Mouse (Mus musculus) CH12.LX (cell line): ENCODE measurements at regions not wholly inside any gene's neighbourhood (a gene's known extent, or its start where the extent isn't known, plus 50 kb on each side); places are given as distances from the start of the nearest gene placed in this dataset.

Experiments
- DNase-seq: peaks from one replicate; pipeline ENCODE4 v3.0.0-alpha.2; 2013; ENCODE audit errors: extremely low read depth
- H3K27ac ChIP-seq: 2 replicates; pipeline ENCODE4 v1.5.1; 2012; ENCODE audit warnings: low read depth, mild to moderate bottlenecking, control low read depth, moderate library complexity; ENCODE audit not compliant: insufficient read depth
- H3K27me3 ChIP-seq: replicated peaks from 2 replicates; pipeline ENCODE3; 2012; ENCODE audit warnings: inconsistent platforms
- H3K36me3 ChIP-seq, 2 experiments: replicated peaks in 1 of 2; 2 replicates each; pipeline versions ENCODE3 to v1.6.1; 2012; ENCODE audit warnings: inconsistent platforms in 1 of 2, low read length in 1 of 2, mild to moderate bottlenecking in 1 of 2, mixed read lengths in 1 of 2, moderate library complexity in 1 of 2; ENCODE audit not compliant: control insufficient read depth in 1 of 2, insufficient read depth in 1 of 2
- H3K4me1 ChIP-seq, 2 experiments: 2 replicates each; pipeline ENCODE4 v1.6.1; 2012; ENCODE audit warnings: inconsistent platforms in 1 of 2, moderate library complexity in 1 of 2; ENCODE audit not compliant: insufficient read depth in 2 of 2, control insufficient read depth in 1 of 2
- H3K4me2 ChIP-seq: 2 replicates; pipeline ENCODE4 v1.6.1; 2012; ENCODE audit warnings: low read depth, mild to moderate bottlenecking, control low read depth; ENCODE audit not compliant: poor library complexity, insufficient read depth, severe bottlenecking
- H3K4me3 ChIP-seq, 3 experiments: fragments of 150-350 bp in 1 of 3; sonication (generic) in 1 of 3; replicated peaks in 1 of 3; 2 replicates each; pipeline versions ENCODE3 to v1.5.1; 2011 to 2012; ENCODE audit warnings: low read depth in 2 of 3, low read length in 2 of 3, mild to moderate bottlenecking in 2 of 3, moderate library complexity in 2 of 3, control low read depth in 1 of 3, improper control_type of control experiment in 1 of 3, inconsistent platforms in 1 of 3, mixed read lengths in 1 of 3; ENCODE audit not compliant: poor library complexity in 1 of 3
- H3K79me2 ChIP-seq: replicated peaks from 2 replicates; pipeline ENCODE4 v1.6.1; 2012; ENCODE audit warnings: mild to moderate bottlenecking, moderate library complexity; ENCODE audit not compliant: control insufficient read depth, poor library complexity, insufficient read depth, severe bottlenecking; ENCODE audit errors: extremely low read depth
- H3K9ac ChIP-seq: 2 replicates; pipeline ENCODE4 v1.6.1; 2012; ENCODE audit warnings: low read depth, mild to moderate bottlenecking, control low read depth, moderate library complexity; ENCODE audit not compliant: insufficient read depth
- H3K9me3 ChIP-seq: replicated peaks from 2 replicates; pipeline ENCODE3; 2012; ENCODE audit warnings: low read length, inconsistent platforms, mixed read lengths
- CHD1 ChIP-seq: IDR thresholded peaks from 2 replicates; pipeline ENCODE4 v1.6.1; 2012; ENCODE audit warnings: low read depth, low read length, improper control_type of control experiment, inconsistent platforms
- CHD2 ChIP-seq: IDR thresholded peaks from 2 replicates; pipeline ENCODE4 v1.6.1; 2011; ENCODE audit warnings: low read length, improper control_type of control experiment
- CTCF ChIP-seq, 2 experiments: IDR thresholded peaks in 1 of 2; conservative IDR thresholded peaks in 1 of 2; 2 replicates each; pipeline ENCODE4 v1.5.1; 2011 to 2012; ENCODE audit warnings: low read depth in 2 of 2, low read length in 2 of 2, improper control_type of control experiment in 1 of 2, inconsistent platforms in 1 of 2, mild to moderate bottlenecking in 1 of 2, moderate library complexity in 1 of 2
- EP300 ChIP-seq: IDR thresholded peaks from 2 replicates; pipeline ENCODE4 v1.6.1; 2011; ENCODE audit warnings: low read length, improper control_type of control experiment
- HCFC1 ChIP-seq: IDR thresholded peaks from 2 replicates; pipeline ENCODE4 v1.6.1; 2012; ENCODE audit warnings: low read depth, mild to moderate bottlenecking, inconsistent platforms, low read length, improper control_type of control experiment
- KAT2A ChIP-seq: IDR thresholded peaks from 2 replicates; pipeline ENCODE4 v1.6.1; 2012; ENCODE audit warnings: low read length, improper control_type of control experiment, inconsistent platforms; ENCODE audit not compliant: insufficient replicate concordance
- MAZ ChIP-seq: IDR thresholded peaks from 2 replicates; pipeline ENCODE4 v1.6.1; 2012; ENCODE audit warnings: low read depth, mild to moderate bottlenecking, inconsistent platforms, low read length, improper control_type of control experiment, moderate library complexity
- MEF2A ChIP-seq: IDR thresholded peaks from 2 replicates; pipeline ENCODE4 v1.6.1; 2014; ENCODE audit warnings: low read depth, mild to moderate bottlenecking, inconsistent platforms, low read length, improper control_type of control experiment, borderline replicate concordance
- MYC ChIP-seq: IDR thresholded peaks from 2 replicates; pipeline ENCODE4 v1.6.1; 2011; ENCODE audit warnings: low read depth, mild to moderate bottlenecking, improper control_type of control experiment, low read length
- NRF1 ChIP-seq: IDR thresholded peaks from 2 replicates; pipeline ENCODE4 v1.6.1; 2014; ENCODE audit warnings: low read depth, mild to moderate bottlenecking, inconsistent platforms, low read length, improper control_type of control experiment, moderate library complexity
- PAX5 ChIP-seq: IDR thresholded peaks from 2 replicates; pipeline ENCODE4 v1.6.1; 2012; ENCODE audit warnings: low read length, inconsistent platforms, mixed read lengths
- POLR2A ChIP-seq: IDR thresholded peaks from 2 replicates; pipeline ENCODE4 v1.6.1; 2011; ENCODE audit warnings: low read depth, mild to moderate bottlenecking, improper control_type of control experiment, low read length
- POLR2AphosphoS2 ChIP-seq: IDR thresholded peaks from 2 replicates; pipeline ENCODE4 v1.6.1; 2011; ENCODE audit warnings: low read depth, low read length, improper control_type of control experiment
- RAD21 ChIP-seq: IDR thresholded peaks from 2 replicates; pipeline ENCODE4 v1.6.1; 2011; ENCODE audit warnings: low read depth, mild to moderate bottlenecking, low read length, improper control_type of control experiment, moderate library complexity
- SMC3 ChIP-seq: IDR thresholded peaks from 2 replicates; pipeline ENCODE4 v1.6.1; 2011; ENCODE audit warnings: low read depth, low read length, improper control_type of control experiment
- TBP ChIP-seq: conservative IDR thresholded peaks from 2 replicates; pipeline ENCODE4 v1.6.1; 2011; ENCODE audit warnings: low read depth, low read length, improper control_type of control experiment
- TCF12 ChIP-seq: IDR thresholded peaks from 2 replicates; pipeline ENCODE4 v1.6.1; 2014; ENCODE audit warnings: low read depth, mild to moderate bottlenecking, inconsistent platforms, low read length, improper control_type of control experiment
- UBTF ChIP-seq: IDR thresholded peaks from 2 replicates; pipeline ENCODE4 v1.6.1; 2012; ENCODE audit warnings: low read depth, mild to moderate bottlenecking, inconsistent platforms, low read length, improper control_type of control experiment, moderate library complexity
- USF1 ChIP-seq: IDR thresholded peaks from 2 replicates; pipeline ENCODE4 v1.6.1; 2014; ENCODE audit warnings: low read depth, mild to moderate bottlenecking, inconsistent platforms, low read length, improper control_type of control experiment
- ZC3H11A ChIP-seq: IDR thresholded peaks from 2 replicates; pipeline ENCODE4 v1.6.1; 2012; ENCODE audit warnings: low read depth, mild to moderate bottlenecking, inconsistent platforms, low read length, improper control_type of control experiment
- ZNF384 ChIP-seq: IDR thresholded peaks from 2 replicates; pipeline ENCODE4 v1.6.1; 2012; ENCODE audit warnings: low read depth, low read length, improper control_type of control experiment, inconsistent platforms
- dilution Hi-C: fragments of 300-500 bp; cut with MboI; formaldehyde crosslinking; loops from 2 replicates; pipeline ENCODE4 v1.14.3; 2020; ENCODE audit warnings: low sequenced_read_pairs; ENCODE audit not compliant: extremely low pct_unique_long_range_greater_than_20kb, extremely low pct_ligation_motif_present
- in situ Hi-C: fragments of 300-500 bp; cut with MboI; formaldehyde crosslinking; loops from 3 replicates; pipeline ENCODE4 v1.14.3; 2019; ENCODE audit warnings: low sequenced_read_pairs, low pct_ligation_motif_present, low pct_unique_long_range_greater_than_20kb, mixed read lengths

- TF ChIP-seq ZNF384, result no peak
- TF ChIP-seq ZC3H11A, result no peak
- no peak for TF ChIP-seq NRF1
- no peak for TF ChIP-seq MAZ
- Histone ChIP-seq H3K4me2 (no peak overlapping the region), H3K9me3 (peaks cover 8% of the 10 kb centered on the region), H3K9ac (no peak overlapping the region), H3K4me1 (no peaks in the 10 kb centered on the region), H3K79me2 (no peaks in the 10 kb centered on the region), H3K27ac (no peak overlapping the region), H3K4me3 (no peak overlapping the region), H3K27me3 (no peaks in the 10 kb centered on the region), H3K36me3 (no peaks in the 10 kb centered on the region)
- in situ Hi-C loops, result no loop called here
- dilution Hi-C loops, result no loop called here
- no peak for DNase-seq
Observed at GRCm38 (mm10) chr11:63456356-63456755, 327.6 kb downstream of the Pmp22 start.

- H3K36me3 ChIP-seq, result no peaks in the 10 kb centered on the region
- no peaks in the 10 kb centered on the region for H3K79me2 ChIP-seq
- dilution Hi-C loops, result no loop called here
- H3K4me3 ChIP-seq, result no peak overlapping the region
- no peak overlapping the region for H3K27ac ChIP-seq
- H3K4me1 ChIP-seq, result no peaks in the 10 kb centered on the region
- H3K9me3 ChIP-seq, result peaks cover 1% of the 10 kb centered on the region
- no peak for DNase-seq
- H3K9ac ChIP-seq, result no peak overlapping the region
- H3K27me3 ChIP-seq, result no peaks in the 10 kb centered on the region
- no peak overlapping the region for H3K4me2 ChIP-seq
- in situ Hi-C loops, result no loop called here
- TF ChIP-seq UBTF, result no peak
- TF ChIP-seq SMC3, result no peak
- TF ChIP-seq CTCF (conservative IDR thresholded peaks at IDR 0.05 in 1 of 2, IDR thresholded peaks at IDR 0.05 in 1 of 2; ENCODE audit: low read depth in 2 of 2, low read length in 2 of 2), result no peak
- no peak for TF ChIP-seq POLR2A
- no peak for TF ChIP-seq TCF12
- TF ChIP-seq EP300, result no peak
- no peak for TF ChIP-seq KAT2A
- TF ChIP-seq HCFC1, result no peak
- TF ChIP-seq CHD2, result no peak
- TF ChIP-seq TBP, result no peak
- no peak for TF ChIP-seq NRF1
- no peak for TF ChIP-seq RAD21
- TF ChIP-seq USF1, result no peak
- no peak for TF ChIP-seq PAX5
- no peak for TF ChIP-seq MEF2A
- TF ChIP-seq CHD1, result no peak
- no peak for TF ChIP-seq POLR2AphosphoS2
- no peak for TF ChIP-seq MYC
- no peak for TF ChIP-seq ZNF384
Observed at GRCm38 (mm10) chr11:63457250-63457649, 328.5 kb downstream of the Pmp22 start.
